Mouse (Mus musculus): Measurements from ENCODE around the gene Dpp6. TPM values are rescaled to one million over a fixed set of nuclear protein-coding genes. Genes with fewer than 3 reads are reported as not detected.
A peak's percentile ranks its signal among the peaks of the same experiment; 100 is the strongest.

Gene Dpp6
- polyA plus RNA-seq (2016; fragmentation: Nextera tagmentation; extraction: Ambion mirVana), result 0.44 and 0.51 TPM in 2 replicates

GRCm38 (mm10) chr5:26816975-26817941 lies at the start of gene Dpp6:
Dpp6 (plus strand) TSS chr5:26817203.
- 4% methylated on average over 48 of the region's 48 CpGs for WGBS
- H3K27me3 ChIP-seq (ENCODE audit: low read depth, poor library complexity, severe bottlenecking), result peaks cover 35% of the 10 kb centered on the region
- peaks cover 10% of the 10 kb centered on the region for H3K4me1 ChIP-seq
- no peaks in the 10 kb centered on the region for H3K9me3 ChIP-seq (replicated peaks)
- H3K36me3 ChIP-seq, result no peaks in the 10 kb centered on the region
- DNase-seq (ENCODE audit: low spot score), result peak; percentile 35
- no peak within 1 kb of the TSS for H3K27ac ChIP-seq
- H3K4me3 ChIP-seq, result peak within 1 kb of the TSS; percentile 45

GRCm38 (mm10) chr5:26783955-26784354 lies 33.0 kb upstream of the Dpp6 start:
- no peaks in the 10 kb centered on the region for H3K9me3 ChIP-seq (replicated peaks)

GRCm38 (mm10) chr5:26795524-26795923 lies 21.5 kb upstream of the Dpp6 start:
- Histone ChIP-seq H3K4me3 (no peak overlapping the region), H3K36me3 (no peaks in the 10 kb centered on the region), H3K27ac (no peak overlapping the region), H3K4me1 (no peaks in the 10 kb centered on the region), H3K9me3 (replicated peaks) (no peaks in the 10 kb centered on the region), H3K27me3 (ENCODE audit: low read depth, poor library complexity, severe bottlenecking) (no peaks in the 10 kb centered on the region)
- DNase-seq (ENCODE audit: low spot score), result no peak
- WGBS, result 91% methylated on average over 2 of the region's 2 CpGs

More at GRCm38 (mm10) chr5:26783955-26784354, 33.0 kb upstream of the Dpp6 start:
- Histone ChIP-seq H3K4me1 (no peaks in the 10 kb centered on the region), H3K4me3 (no peak overlapping the region), H3K27me3 (ENCODE audit: low read depth, poor library complexity, severe bottlenecking) (no peaks in the 10 kb centered on the region), H3K36me3 (no peaks in the 10 kb centered on the region), H3K27ac (no peak overlapping the region)
- no peak for DNase-seq (ENCODE audit: low spot score)
- 82% methylated on average over 3 of the region's 3 CpGs for WGBS

GRCm38 (mm10) chr5:26835972-26836371 lies 19.0 kb downstream of the Dpp6 start:
- Histone ChIP-seq H3K4me1 (no peaks in the 10 kb centered on the region), H3K36me3 (no peaks in the 10 kb centered on the region), H3K9me3 (replicated peaks) (no peaks in the 10 kb centered on the region), H3K27ac (no peak overlapping the region), H3K4me3 (no peak overlapping the region), H3K27me3 (ENCODE audit: low read depth, poor library complexity, severe bottlenecking) (no peaks in the 10 kb centered on the region)
- no peak for DNase-seq (ENCODE audit: low spot score)
- WGBS, result 95% methylated on average over 1 of the region's 1 CpGs

GRCm38 (mm10) chr5:26841151-26841550 lies 24.1 kb downstream of the Dpp6 start:
- Histone ChIP-seq H3K4me1 (no peaks in the 10 kb centered on the region), H3K27ac (no peak overlapping the region), H3K4me3 (no peak overlapping the region), H3K27me3 (ENCODE audit: low read depth, poor library complexity, severe bottlenecking) (no peaks in the 10 kb centered on the region), H3K9me3 (replicated peaks) (no peaks in the 10 kb centered on the region), H3K36me3 (no peaks in the 10 kb centered on the region)
- DNase-seq (ENCODE audit: low spot score), result no peak
- 21% methylated on average over 4 of the region's 4 CpGs for WGBS

GRCm38 (mm10) chr5:26854746-26855145 lies 37.7 kb downstream of the Dpp6 start:
- H3K4me3 ChIP-seq, result no peak overlapping the region
- DNase-seq (ENCODE audit: low spot score), result no peak
- no peak overlapping the region for H3K27ac ChIP-seq
- 76% methylated on average over 4 of the region's 4 CpGs for WGBS
- no peaks in the 10 kb centered on the region for H3K27me3 ChIP-seq (ENCODE audit: low read depth, poor library complexity, severe bottlenecking)
- no peaks in the 10 kb centered on the region for H3K4me1 ChIP-seq
- no peaks in the 10 kb centered on the region for H3K36me3 ChIP-seq
- no peaks in the 10 kb centered on the region for H3K9me3 ChIP-seq (replicated peaks)

- no peaks in the 10 kb centered on the region for H3K9me3 ChIP-seq (replicated peaks)
- no peaks in the 10 kb centered on the region for H3K27me3 ChIP-seq (ENCODE audit: low read depth, poor library complexity, severe bottlenecking)
- no peaks in the 10 kb centered on the region for H3K4me1 ChIP-seq
- DNase-seq (ENCODE audit: low spot score), result no peak
- no peaks in the 10 kb centered on the region for H3K36me3 ChIP-seq
- no peak overlapping the region for H3K27ac ChIP-seq
- H3K4me3 ChIP-seq, result no peak overlapping the region
These were observed 58.4 kb downstream of the Dpp6 start for GRCm38 (mm10) chr5:26875449-26875848.

GRCm38 (mm10) chr5:26887496-26887895 lies 70.5 kb downstream of the Dpp6 start:
- Histone ChIP-seq H3K9me3 (replicated peaks) (no peaks in the 10 kb centered on the region), H3K4me1 (no peaks in the 10 kb centered on the region), H3K27ac (no peak overlapping the region), H3K27me3 (ENCODE audit: low read depth, poor library complexity, severe bottlenecking) (no peaks in the 10 kb centered on the region), H3K4me3 (no peak overlapping the region), H3K36me3 (no peaks in the 10 kb centered on the region)
- DNase-seq (ENCODE audit: low spot score), result no peak
- WGBS, result 90% methylated on average over 1 of the region's 1 CpGs

- WGBS, result 94% methylated on average over 4 of the region's 4 CpGs
- H3K27me3 ChIP-seq (ENCODE audit: low read depth, poor library complexity, severe bottlenecking), result no peaks in the 10 kb centered on the region
- no peaks in the 10 kb centered on the region for H3K9me3 ChIP-seq (replicated peaks)
- no peaks in the 10 kb centered on the region for H3K4me1 ChIP-seq
- no peaks in the 10 kb centered on the region for H3K36me3 ChIP-seq
- DNase-seq (ENCODE audit: low spot score), result no peak
- H3K4me3 ChIP-seq, result no peak overlapping the region
- no peak overlapping the region for H3K27ac ChIP-seq
These were observed 71.1 kb downstream of the Dpp6 start for GRCm38 (mm10) chr5:26888080-26888479.

- no peaks in the 10 kb centered on the region for H3K9me3 ChIP-seq (replicated peaks)
- DNase-seq (ENCODE audit: low spot score), result peak; percentile 51
- no peaks in the 10 kb centered on the region for H3K36me3 ChIP-seq
- no peaks in the 10 kb centered on the region for H3K27me3 ChIP-seq (ENCODE audit: low read depth, poor library complexity, severe bottlenecking)
- no peaks in the 10 kb centered on the region for H3K4me1 ChIP-seq
- H3K4me3 ChIP-seq, result no peak overlapping the region
- 17% methylated on average over 3 of the region's 3 CpGs for WGBS
- no peak overlapping the region for H3K27ac ChIP-seq
These were observed 77.3 kb downstream of the Dpp6 start for GRCm38 (mm10) chr5:26894346-26894745.

- DNase-seq (ENCODE audit: low spot score), result no peak
- no peak overlapping the region for H3K27ac ChIP-seq
- H3K4me1 ChIP-seq, result peaks cover 15% of the 10 kb centered on the region
- H3K36me3 ChIP-seq, result no peaks in the 10 kb centered on the region
- 0 out of 2 replicates have a peak, but pooled peaks cover 10% of the 10 kb centered on the region for H3K27me3 ChIP-seq (ENCODE audit: low read depth, poor library complexity, severe bottlenecking)
- 3% methylated on average over 9 of the region's 9 CpGs for WGBS
- H3K9me3 ChIP-seq (replicated peaks), result no peaks in the 10 kb centered on the region
- peak overlapping the region; percentile 53 for H3K4me3 ChIP-seq
These were observed 86.8 kb downstream of the Dpp6 start for GRCm38 (mm10) chr5:26903786-26904185.

- H3K36me3 ChIP-seq, result no peaks in the 10 kb centered on the region
- H3K27ac ChIP-seq, result peak overlapping the region; percentile 56
- WGBS, result 1% methylated on average over 32 of the region's 32 CpGs
- no peaks in the 10 kb centered on the region for H3K9me3 ChIP-seq (replicated peaks)
- 0 out of 2 replicates have a peak, but pooled peaks cover 10% of the 10 kb centered on the region for H3K27me3 ChIP-seq (ENCODE audit: low read depth, poor library complexity, severe bottlenecking)
- H3K4me3 ChIP-seq, result peak overlapping the region; percentile 53
- peaks cover 15% of the 10 kb centered on the region for H3K4me1 ChIP-seq
- peak; percentile 71 for DNase-seq (ENCODE audit: low spot score)
These were observed 87.5 kb downstream of the Dpp6 start for GRCm38 (mm10) chr5:26904324-26905041.

- Histone ChIP-seq H3K9me3 (replicated peaks) (no peaks in the 10 kb centered on the region), H3K4me3 (no peak overlapping the region), H3K4me1 (peaks cover 15% of the 10 kb centered on the region), H3K27ac (no peak overlapping the region), H3K36me3 (no peaks in the 10 kb centered on the region), H3K27me3 (ENCODE audit: low read depth, poor library complexity, severe bottlenecking) (0 out of 2 replicates have a peak, but pooled peaks cover 10% of the 10 kb centered on the region)
- no peak for DNase-seq (ENCODE audit: low spot score)
- WGBS, result 87% methylated on average over 7 of the region's 7 CpGs
These were observed 90.1 kb downstream of the Dpp6 start for GRCm38 (mm10) chr5:26907151-26907550.

All from limb, embryonic 10.5 days (tissue).